Mouse (Mus musculus): Measurements from ENCODE around the gene Cacna1c.

DNA sequence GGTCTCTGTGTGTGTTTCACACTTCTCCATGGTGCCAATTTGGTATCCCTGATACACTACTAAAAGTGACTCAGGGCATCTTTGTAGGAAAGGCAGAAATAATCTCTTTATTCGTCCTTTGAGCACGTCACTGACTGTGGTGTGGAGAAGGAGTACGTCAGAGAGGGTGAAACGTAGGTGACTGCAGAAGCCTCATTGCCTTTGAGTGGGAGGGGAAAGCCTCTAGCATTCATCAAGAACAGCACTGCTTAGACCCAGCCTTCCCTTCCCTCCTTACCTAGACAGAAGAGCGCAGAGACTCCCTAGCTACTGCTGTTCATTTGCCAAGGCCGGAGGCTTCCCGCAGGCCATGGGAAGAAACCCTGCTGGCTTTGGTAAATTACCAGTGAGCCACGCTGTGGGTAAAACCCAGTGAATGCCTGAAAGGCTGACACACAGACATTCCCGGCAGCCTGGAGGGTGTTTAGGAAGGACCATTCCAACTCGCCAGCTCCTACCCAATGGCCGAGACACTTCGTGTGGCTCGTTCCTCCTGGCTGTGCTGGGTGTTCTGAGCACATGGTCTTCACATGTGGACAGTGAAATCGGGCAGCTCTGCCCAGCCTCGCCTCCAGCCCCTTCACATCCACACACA is 23.1 kb upstream of the Cacna1c start:
- TF ChIP-seq CTCF (conservative IDR thresholded peaks at IDR 0.05; ENCODE audit: low read length): no peak
- no peak for TF ChIP-seq POU5F1 (IDR thresholded peaks at IDR 0.05; ENCODE audit: borderline replicate concordance, low read length)
